Mouse (Mus musculus): ENCODE results near the gene Unc5c. TPM values are rescaled to one million over a fixed set of nuclear protein-coding genes. Genes with fewer than 3 reads are reported as not detected.

Gene Unc5c
- total and polyA plus RNA-seq, 3 experiments, result not detected

DNA sequence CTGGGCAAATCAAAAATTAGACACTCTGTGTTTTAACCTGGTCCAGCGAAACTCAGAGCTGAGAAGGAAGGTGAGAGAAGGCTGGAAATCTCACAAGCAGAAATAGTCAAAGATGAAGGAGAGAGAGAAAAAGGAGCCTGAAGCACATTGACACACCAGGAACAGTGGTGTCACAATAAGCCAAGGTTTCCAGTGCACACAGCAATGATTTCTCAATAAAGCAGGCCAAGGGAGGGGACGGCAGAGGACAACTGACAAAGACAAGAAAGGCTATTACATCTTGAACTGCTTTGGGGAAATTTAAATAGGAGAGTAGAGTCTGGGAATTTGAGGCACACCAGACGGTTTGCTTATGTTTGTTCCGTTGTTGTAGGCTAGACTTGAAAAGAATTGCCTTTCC, 389.3 kb downstream of the Unc5c start:
- Histone ChIP-seq H3K27me3 (ENCODE audit: control insufficient read depth in 1 of 2, insufficient read depth in 2 of 2, low read length in 2 of 2) (no peaks in the 10 kb centered on the region), H3K36me3 (ENCODE audit: control insufficient read depth in 1 of 2, insufficient read depth in 2 of 2, low read length in 2 of 2) (no peaks in the 10 kb centered on the region), H3K9me3 (replicated peaks; ENCODE audit: insufficient read depth, low read length) (no peaks in the 10 kb centered on the region), H3K4me3 (ENCODE audit: control insufficient read depth in 1 of 2, insufficient read depth in 1 of 2, low read depth in 2 of 2, low read length in 2 of 2) (no peak overlapping the region), H3K79me2 (ENCODE audit: control insufficient read depth, insufficient read depth, low read length, poor library complexity) (no peaks in the 10 kb centered on the region), H3K4me1 (ENCODE audit: control insufficient read depth in 1 of 2, insufficient read depth in 2 of 2, low read length in 2 of 2) (no peaks in the 10 kb centered on the region), H3K9ac (ENCODE audit: control insufficient read depth, low read depth, low read length, poor library complexity, severe bottlenecking) (no peak overlapping the region), H3K27ac (ENCODE audit: control insufficient read depth, low read depth, low read length) (no peak overlapping the region)
- DNase-seq (ENCODE audit: low read depth, low spot score), result no peak
- TF ChIP-seq JUND (IDR thresholded peaks at IDR 0.05; ENCODE audit: low read depth, low read length) (no peak), CTCF (IDR thresholded peaks at IDR 0.05 in 2 of 3, conservative IDR thresholded peaks at IDR 0.05 in 1 of 3; ENCODE audit: control insufficient read depth in 1 of 3, insufficient read depth in 1 of 3, low read depth in 2 of 3, low read length in 3 of 3, poor library complexity in 1 of 3, severe bottlenecking in 1 of 3) (no peak), TBP (IDR thresholded peaks at IDR 0.05; ENCODE audit: low read depth, low read length) (no peak), ZKSCAN1 (IDR thresholded peaks at IDR 0.05; ENCODE audit: low read depth, low read length) (no peak), CHD1 (IDR thresholded peaks at IDR 0.05; ENCODE audit: low read depth, low read length) (no peak), MXI1 (IDR thresholded peaks at IDR 0.05; ENCODE audit: low read depth, low read length) (no peak), POLR2AphosphoS2 (IDR thresholded peaks at IDR 0.05; ENCODE audit: low read length) (no peak), RAD21 (IDR thresholded peaks at IDR 0.05; ENCODE audit: low read depth, low read length) (no peak)

DNA sequence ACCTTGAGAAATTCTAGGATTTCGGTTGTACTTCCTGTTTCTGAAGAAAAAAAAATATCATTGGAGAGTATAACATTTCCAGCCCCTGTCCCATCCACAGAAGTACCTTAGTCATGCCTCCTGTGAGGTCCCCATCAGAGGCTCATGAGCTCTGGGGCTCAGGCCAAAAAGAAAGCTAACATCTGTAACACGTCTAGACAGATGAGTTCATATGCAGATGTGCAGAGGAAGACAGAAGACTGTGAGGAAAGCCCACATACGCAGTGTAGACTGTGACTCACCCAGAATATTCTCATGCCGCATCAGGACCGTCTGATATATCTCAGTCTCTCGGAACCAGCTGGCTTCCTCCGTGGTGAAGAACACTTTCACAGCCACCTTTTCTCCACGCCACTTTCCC, 392.1 kb downstream of the Unc5c start:
- Histone ChIP-seq H3K27me3 (ENCODE audit: control insufficient read depth in 1 of 2, insufficient read depth in 2 of 2, low read length in 2 of 2) (no peaks in the 10 kb centered on the region), H3K79me2 (ENCODE audit: control insufficient read depth, insufficient read depth, low read length, poor library complexity) (no peaks in the 10 kb centered on the region), H3K27ac (ENCODE audit: control insufficient read depth, low read depth, low read length) (no peak overlapping the region), H3K36me3 (ENCODE audit: control insufficient read depth in 1 of 2, insufficient read depth in 2 of 2, low read length in 2 of 2) (no peaks in the 10 kb centered on the region), H3K4me1 (ENCODE audit: control insufficient read depth in 1 of 2, insufficient read depth in 2 of 2, low read length in 2 of 2) (no peaks in the 10 kb centered on the region), H3K4me3 (ENCODE audit: control insufficient read depth in 1 of 2, insufficient read depth in 1 of 2, low read depth in 2 of 2, low read length in 2 of 2) (no peak overlapping the region), H3K9ac (ENCODE audit: control insufficient read depth, low read depth, low read length, poor library complexity, severe bottlenecking) (no peak overlapping the region), H3K9me3 (replicated peaks; ENCODE audit: insufficient read depth, low read length) (no peaks in the 10 kb centered on the region)
- DNase-seq (ENCODE audit: low read depth, low spot score), result no peak
- no peak for TF ChIP-seq BHLHE40 (IDR thresholded peaks at IDR 0.05; ENCODE audit: borderline replicate concordance, low read depth, low read length)
- no peak for TF ChIP-seq JUND (IDR thresholded peaks at IDR 0.05; ENCODE audit: low read depth, low read length)
- no peak for TF ChIP-seq MAZ (IDR thresholded peaks at IDR 0.05; ENCODE audit: low read depth, low read length)
- TF ChIP-seq CTCF (IDR thresholded peaks at IDR 0.05 in 2 of 3, conservative IDR thresholded peaks at IDR 0.05 in 1 of 3; ENCODE audit: control insufficient read depth in 1 of 3, insufficient read depth in 1 of 3, low read depth in 2 of 3, low read length in 3 of 3, poor library complexity in 1 of 3, severe bottlenecking in 1 of 3), result no peak
- TF ChIP-seq USF2 (IDR thresholded peaks at IDR 0.05; ENCODE audit: borderline replicate concordance in 1 of 2, insufficient read depth in 1 of 2, low read depth in 1 of 2, low read length in 2 of 2), result no peak
- no peak for TF ChIP-seq POLR2AphosphoS5 (IDR thresholded peaks at IDR 0.05; ENCODE audit: borderline replicate concordance, low read depth, low read length)
- TF ChIP-seq NELFE (IDR thresholded peaks at IDR 0.05; ENCODE audit: low read depth, low read length), result no peak
- no peak for TF ChIP-seq USF1 (IDR thresholded peaks at IDR 0.05; ENCODE audit: low read depth, low read length)
- no peak for TF ChIP-seq ZMIZ1 (IDR thresholded peaks at IDR 0.05; ENCODE audit: low read depth, low read length)
- no peak for TF ChIP-seq CHD1 (IDR thresholded peaks at IDR 0.05; ENCODE audit: low read depth, low read length)
- no peak for TF ChIP-seq TAL1 (IDR thresholded peaks at IDR 0.05; ENCODE audit: low read length)
- no peak for TF ChIP-seq ELF1 (IDR thresholded peaks at IDR 0.05; ENCODE audit: low read depth, low read length)
- TF ChIP-seq ZKSCAN1 (IDR thresholded peaks at IDR 0.05; ENCODE audit: low read depth, low read length), result no peak
- TF ChIP-seq EP300 (IDR thresholded peaks at IDR 0.05; ENCODE audit: low read depth in 1 of 2, low read length in 2 of 2), result no peak
- no peak for TF ChIP-seq HCFC1 (IDR thresholded peaks at IDR 0.05; ENCODE audit: low read depth, low read length)
